8 mouse cellular contexts compared by ENCODE assay signal in the genomic region with DNA sequence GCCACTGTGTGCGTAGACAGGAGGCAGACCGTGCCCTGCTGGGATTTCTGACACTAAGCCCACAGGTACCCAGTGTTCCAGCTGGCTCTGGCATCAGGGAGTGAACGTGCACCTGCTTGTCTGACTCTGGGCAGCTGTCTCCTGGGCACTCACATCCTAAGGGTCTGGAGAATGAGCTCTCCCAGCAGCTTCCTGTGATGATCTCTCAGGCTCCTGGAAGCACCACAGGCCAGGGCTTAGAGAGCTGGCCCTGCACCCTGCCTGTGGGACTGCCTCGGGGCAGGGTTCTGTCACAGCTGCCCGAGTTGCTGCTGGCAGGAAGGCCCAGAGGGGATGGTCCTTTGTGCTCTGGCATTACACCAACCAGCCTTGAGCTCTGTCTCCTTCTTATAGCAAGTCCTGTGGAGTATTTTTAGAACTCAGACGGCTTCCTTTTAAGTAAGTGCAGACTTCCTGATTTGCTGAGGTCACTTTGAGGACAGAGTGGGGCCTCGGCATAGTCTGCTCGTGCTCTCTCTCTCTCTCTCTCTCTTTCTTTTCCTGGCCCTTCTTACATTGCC. TPM values are rescaled to one million over a fixed set of nuclear protein-coding genes. Genes with fewer than 3 reads are reported as not detected.
A peak's percentile ranks its signal among the peaks of the same experiment; 100 is the strongest.
DNase-seq lines count a peak whose midpoint lies in the region; ATAC-seq and TF ChIP-seq lines count a peak whose summit lies in the region.

No protein-coding gene starts in this region.

- TF ChIP-seq CTCF in cerebellum, adult 2 months (IDR thresholded peaks at IDR 0.05; ENCODE audit: borderline replicate concordance, insufficient read depth, low read depth, low read length) = no peak
- TF ChIP-seq CTCF in G1E (IDR thresholded peaks at IDR 0.05; ENCODE audit: low read depth, low read length) = no peak

- no peaks in the 10 kb centered on the region for H3K9me3 ChIP-seq in G1E (replicated peaks)
- no peaks in the 10 kb centered on the region for H3K9me3 ChIP-seq in embryonic facial prominence, embryonic 15.5 days (replicated peaks)
- no peaks in the 10 kb centered on the region for H3K9me3 ChIP-seq in limb, embryonic 13.5 days
- H3K9me3 ChIP-seq in midbrain, embryonic 13.5 days = no peaks in the 10 kb centered on the region

- H3K9ac ChIP-seq in embryonic facial prominence, embryonic 15.5 days = no peak overlapping the region
- no peak overlapping the region for H3K9ac ChIP-seq in limb, embryonic 13.5 days
- no peak overlapping the region for H3K9ac ChIP-seq in midbrain, embryonic 13.5 days (replicated peaks)

- H3K4me1 ChIP-seq in cerebellum, adult 2 months (ENCODE audit: control insufficient read depth, insufficient read depth, low read length) = peaks cover 43% of the 10 kb centered on the region
- peaks cover 11% of the 10 kb centered on the region for H3K4me1 ChIP-seq in G1E (ENCODE audit: insufficient read depth, low read depth, low read length)
- peaks cover 22% of the 10 kb centered on the region for H3K4me1 ChIP-seq in embryonic facial prominence, embryonic 15.5 days
- H3K4me1 ChIP-seq in limb, embryonic 13.5 days = peaks cover 24% of the 10 kb centered on the region
- H3K4me1 ChIP-seq in midbrain, embryonic 13.5 days (replicated peaks) = peaks cover 23% of the 10 kb centered on the region

- H3K36me3 ChIP-seq in G1E (replicated peaks) = peaks cover 80% of the 10 kb centered on the region
- no peaks in the 10 kb centered on the region for H3K36me3 ChIP-seq in embryonic facial prominence, embryonic 15.5 days
- H3K36me3 ChIP-seq in limb, embryonic 13.5 days = 0 out of 2 replicates have a peak, but pooled peaks cover 4% of the 10 kb centered on the region
- H3K36me3 ChIP-seq in midbrain, embryonic 13.5 days = no peaks in the 10 kb centered on the region

- no peak for TF ChIP-seq POLR2A in cerebellum, adult 2 months (IDR thresholded peaks at IDR 0.05; ENCODE audit: borderline replicate concordance, insufficient read depth, low read length)

- no peak for DNase-seq in cerebellum, adult 2 months
- no peak for DNase-seq in cerebellum, postnatal 36 days
- DNase-seq in G1E (ENCODE audit: low spot score) = no peak
- peak; percentile 75 for DNase-seq in heart, postnatal 4 days

- no peaks in the 10 kb centered on the region for H3K27me3 ChIP-seq in cerebellum, adult 2 months (ENCODE audit: control insufficient read depth, insufficient read depth, low read length)
- H3K27me3 ChIP-seq in G1E (ENCODE audit: insufficient read depth, low read length) = peaks cover 2% of the 10 kb centered on the region; the same call in 1 of the 2 replicates
- H3K27me3 ChIP-seq in embryonic facial prominence, embryonic 15.5 days = no peaks in the 10 kb centered on the region
- no peaks in the 10 kb centered on the region for H3K27me3 ChIP-seq in limb, embryonic 13.5 days
- H3K27me3 ChIP-seq in midbrain, embryonic 13.5 days = no peaks in the 10 kb centered on the region

- WGBS in cerebellum, adult 2 months = 14% methylated on average over 8 of the region's 8 CpGs
- WGBS in embryonic facial prominence, embryonic 15.5 days = 26% methylated on average over 8 of the region's 8 CpGs
- 31% methylated on average over 8 of the region's 8 CpGs for WGBS in limb, embryonic 13.5 days
- WGBS in midbrain, embryonic 13.5 days = 64% methylated on average over 8 of the region's 8 CpGs

- peak; percentile 40 for ATAC-seq in G1E (ENCODE audit: extremely low read depth, insufficient number of reproducible peaks, low FRiP score, poor library complexity, severe bottlenecking)
- peak; percentile 64; the same call in 1 of the 2 replicates for ATAC-seq in embryonic facial prominence, embryonic 15.5 days (ENCODE audit: insufficient number of reproducible peaks, low FRiP score, low TSS enrichment, low read depth)
- ATAC-seq in limb, embryonic 13.5 days (ENCODE audit: low FRiP score, low read depth) = peak; percentile 51; the same call in 1 of the 2 replicates
- peak; percentile 34; the same call in 1 of the 2 replicates for ATAC-seq in midbrain, embryonic 13.5 days
- no peak for ATAC-seq in megakaryocyte-erythroid progenitor cell, adult 5-6 weeks (replicated peaks; ENCODE audit: low FRiP score, low TSS enrichment, poor library complexity, severe bottlenecking)

- H3K4me3 ChIP-seq in cerebellum, adult 2 months (replicated peaks; ENCODE audit: insufficient read depth, low read depth, low read length) = no peak overlapping the region
- no peak overlapping the region for H3K4me3 ChIP-seq in G1E (ENCODE audit: low read depth, low read length)
- H3K4me3 ChIP-seq in embryonic facial prominence, embryonic 15.5 days (replicated peaks) = no peak overlapping the region
- no peak overlapping the region for H3K4me3 ChIP-seq in limb, embryonic 13.5 days
- no peak overlapping the region for H3K4me3 ChIP-seq in midbrain, embryonic 13.5 days (replicated peaks)

- peak overlapping the region; percentile 88 for H3K27ac ChIP-seq in cerebellum, adult 2 months (ENCODE audit: insufficient read depth, low read length)
- H3K27ac ChIP-seq in embryonic facial prominence, embryonic 15.5 days (replicated peaks) = 0 out of 2 replicates have a peak overlapping the region, but pooled peaks have one; percentile 49
- H3K27ac ChIP-seq in limb, embryonic 13.5 days = peak overlapping the region; percentile 71
- H3K27ac ChIP-seq in midbrain, embryonic 13.5 days = peak overlapping the region; percentile 42; the same call in 1 of the 2 replicates

- no peak overlapping the region for H3K4me2 ChIP-seq in embryonic facial prominence, embryonic 15.5 days (replicated peaks)
- no peak overlapping the region; the same call in 1 of the 2 replicates for H3K4me2 ChIP-seq in limb, embryonic 13.5 days (replicated peaks)
- H3K4me2 ChIP-seq in midbrain, embryonic 13.5 days (replicated peaks) = no peak overlapping the region

RNA-seq across cellular contexts. Expression of a gene that starts 23.2 kb away (rescaled TPM):
- 122 and 132 TPM in 2 replicates for polyA plus RNA-seq in cerebellum, adult 2 months (2012; rRNA removed)
- total RNA-seq in G1E (2014; fragmentation: Nextera tagmentation) = 32.6 and 39.8 TPM in 2 replicates
- total RNA-seq in G1E (2017) = 51.4 and 53.7 TPM in 2 replicates
- polyA plus RNA-seq in G1E (2012) = 16.9 and 24.0 TPM in 2 replicates
- 65.1 and 65.7 TPM in 2 replicates for polyA plus RNA-seq in embryonic facial prominence, embryonic 15.5 days (2015; fragmentation: Nextera tagmentation; extraction: Ambion mirVana)
- total RNA-seq in heart, postnatal 4 days (2021) = 10 to 100 TPM; 77.1 to 77.3 TPM
- 80.4 and 85.4 TPM in 2 replicates for polyA plus RNA-seq in limb, embryonic 13.5 days (2015; fragmentation: Nextera tagmentation; extraction: Ambion mirVana)
- 108 and 114 TPM in 2 replicates for polyA plus RNA-seq in midbrain, embryonic 13.5 days (2015; fragmentation: Nextera tagmentation; extraction: Ambion mirVana)
- 30.9 and 40.5 TPM in 2 replicates for total RNA-seq in megakaryocyte-erythroid progenitor cell, adult 5-6 weeks (2014; fragmentation: Nextera tagmentation)
- total RNA-seq in megakaryocyte-erythroid progenitor cell, adult 5-6 weeks (2017) = 28.8 and 36.2 TPM in 2 replicates
